Mouse (Mus musculus): ENCODE measurements around the gene Mybl2. TPM values are rescaled to one million over a fixed set of nuclear protein-coding genes. Genes with fewer than 3 reads are reported as not detected.

The Mybl2 gene
- polyA plus RNA-seq, 1 experiment from 2014 or later, result 6.5 TPM

GRCm38 (mm10) chr2:163074006-163074405, 19.5 kb downstream of the Mybl2 start:
- Histone ChIP-seq H3K4me2 (no peak overlapping the region), H3K4me3 (no peak overlapping the region), H3K9ac (no peak overlapping the region), H3K27ac (no peak overlapping the region), H3K9me3 (no peaks in the 10 kb centered on the region), H3K4me1 (replicated peaks) (no peaks in the 10 kb centered on the region), H3K36me3 (no peaks in the 10 kb centered on the region), H3K27me3 (no peaks in the 10 kb centered on the region)
- no peak for ATAC-seq (ENCODE audit: low FRiP score)
- WGBS, result 87% methylated on average over 7 of the region's 7 CpGs

GRCm38 (mm10) chr2:163074808-163075207, 20.3 kb downstream of the Mybl2 start:
- Histone ChIP-seq H3K27ac (no peak overlapping the region), H3K9me3 (no peaks in the 10 kb centered on the region), H3K4me1 (replicated peaks) (no peaks in the 10 kb centered on the region), H3K9ac (no peak overlapping the region), H3K4me3 (no peak overlapping the region), H3K27me3 (no peaks in the 10 kb centered on the region), H3K36me3 (no peaks in the 10 kb centered on the region), H3K4me2 (no peak overlapping the region)
- no peak for ATAC-seq (ENCODE audit: low FRiP score)
- WGBS, result 94% methylated on average over 12 of the region's 12 CpGs

GRCm38 (mm10) chr2:163075234-163075633, 20.7 kb downstream of the Mybl2 start:
- Histone ChIP-seq H3K27ac (no peak overlapping the region), H3K9ac (no peak overlapping the region), H3K4me1 (replicated peaks) (no peaks in the 10 kb centered on the region), H3K4me2 (no peak overlapping the region), H3K9me3 (no peaks in the 10 kb centered on the region), H3K36me3 (no peaks in the 10 kb centered on the region), H3K27me3 (no peaks in the 10 kb centered on the region), H3K4me3 (no peak overlapping the region)
- ATAC-seq (ENCODE audit: low FRiP score), result no peak
- 77% methylated on average over 3 of the region's 3 CpGs for WGBS

- no peak for ATAC-seq (ENCODE audit: low FRiP score)
- no peak overlapping the region for H3K9ac ChIP-seq
- WGBS, result 95% methylated on average over 4 of the region's 4 CpGs
- H3K4me1 ChIP-seq (replicated peaks), result no peaks in the 10 kb centered on the region
- H3K27me3 ChIP-seq, result no peaks in the 10 kb centered on the region
- no peak overlapping the region for H3K27ac ChIP-seq
- no peaks in the 10 kb centered on the region for H3K9me3 ChIP-seq
- no peak overlapping the region for H3K4me3 ChIP-seq
- H3K4me2 ChIP-seq, result no peak overlapping the region
- H3K36me3 ChIP-seq, result no peaks in the 10 kb centered on the region
Observed at GRCm38 (mm10) chr2:163079041-163079440, 24.6 kb downstream of the Mybl2 start.

- ATAC-seq (ENCODE audit: low FRiP score), result no peak
- H3K4me1 ChIP-seq (replicated peaks), result no peaks in the 10 kb centered on the region
- no peaks in the 10 kb centered on the region for H3K36me3 ChIP-seq
- 86% methylated on average over 5 of the region's 5 CpGs for WGBS
- no peak overlapping the region for H3K4me3 ChIP-seq
- H3K27ac ChIP-seq, result no peak overlapping the region
- no peak overlapping the region for H3K4me2 ChIP-seq
- H3K9ac ChIP-seq, result no peak overlapping the region
- no peaks in the 10 kb centered on the region for H3K9me3 ChIP-seq
- H3K27me3 ChIP-seq, result no peaks in the 10 kb centered on the region
Observed at GRCm38 (mm10) chr2:163082591-163082990, 28.1 kb downstream of the Mybl2 start.

- Histone ChIP-seq H3K4me3 (no peak overlapping the region), H3K4me2 (no peak overlapping the region), H3K9ac (no peak overlapping the region), H3K4me1 (replicated peaks) (no peaks in the 10 kb centered on the region), H3K27ac (no peak overlapping the region), H3K36me3 (no peaks in the 10 kb centered on the region), H3K9me3 (no peaks in the 10 kb centered on the region), H3K27me3 (no peaks in the 10 kb centered on the region)
- ATAC-seq (ENCODE audit: low FRiP score), result no peak
- 92% methylated on average over 3 of the region's 3 CpGs for WGBS
Observed at GRCm38 (mm10) chr2:163084519-163084918, 30.0 kb downstream of the Mybl2 start.

- no peak for ATAC-seq (ENCODE audit: low FRiP score)
- H3K27ac ChIP-seq, result no peak overlapping the region
- H3K27me3 ChIP-seq, result no peaks in the 10 kb centered on the region
- no peak overlapping the region for H3K9ac ChIP-seq
- 95% methylated on average over 6 of the region's 6 CpGs for WGBS
- no peaks in the 10 kb centered on the region for H3K9me3 ChIP-seq
- no peaks in the 10 kb centered on the region for H3K36me3 ChIP-seq
- H3K4me1 ChIP-seq (replicated peaks), result no peaks in the 10 kb centered on the region
- no peak overlapping the region for H3K4me2 ChIP-seq
- H3K4me3 ChIP-seq, result no peak overlapping the region
Observed at GRCm38 (mm10) chr2:163085047-163085446, 30.6 kb downstream of the Mybl2 start.

GRCm38 (mm10) chr2:163086561-163086960, 32.1 kb downstream of the Mybl2 start:
- Histone ChIP-seq H3K27ac (no peak overlapping the region), H3K9me3 (no peaks in the 10 kb centered on the region), H3K9ac (no peak overlapping the region), H3K4me1 (replicated peaks) (no peaks in the 10 kb centered on the region), H3K4me3 (no peak overlapping the region), H3K36me3 (no peaks in the 10 kb centered on the region), H3K27me3 (no peaks in the 10 kb centered on the region), H3K4me2 (no peak overlapping the region)
- no peak for ATAC-seq (ENCODE audit: low FRiP score)
- 85% methylated on average over 8 of the region's 8 CpGs for WGBS

GRCm38 (mm10) chr2:163087728-163088127, 33.2 kb downstream of the Mybl2 start, which contains the start of gene Gtsf1l:
Gtsf1l (minus strand) TSS chr2:163087855.
- no peaks in the 10 kb centered on the region for H3K36me3 ChIP-seq
- H3K9ac ChIP-seq, result no peak within 1 kb of the TSS
- ATAC-seq (ENCODE audit: low FRiP score), result no peak
- no peaks in the 10 kb centered on the region for H3K27me3 ChIP-seq
- 88% methylated on average over 9 of the region's 9 CpGs for WGBS
- H3K9me3 ChIP-seq, result no peaks in the 10 kb centered on the region
- H3K4me1 ChIP-seq (replicated peaks), result no peaks in the 10 kb centered on the region
- H3K4me2 ChIP-seq, result no peak within 1 kb of the TSS
- no peak within 1 kb of the TSS for H3K27ac ChIP-seq
- H3K4me3 ChIP-seq, result no peak within 1 kb of the TSS

- no peaks in the 10 kb centered on the region for H3K27me3 ChIP-seq
- no peaks in the 10 kb centered on the region for H3K9me3 ChIP-seq
- no peak overlapping the region for H3K9ac ChIP-seq
- WGBS, result 75% methylated on average over 5 of the region's 5 CpGs
- H3K4me2 ChIP-seq, result no peak overlapping the region
- no peak for ATAC-seq (ENCODE audit: low FRiP score)
- no peak overlapping the region for H3K27ac ChIP-seq
- no peak overlapping the region for H3K4me3 ChIP-seq
- H3K36me3 ChIP-seq, result no peaks in the 10 kb centered on the region
- H3K4me1 ChIP-seq (replicated peaks), result no peaks in the 10 kb centered on the region
Observed at GRCm38 (mm10) chr2:163089475-163090123, 35.1 kb downstream of the Mybl2 start.

GRCm38 (mm10) chr2:163094909-163095308, 40.4 kb downstream of the Mybl2 start:
- Histone ChIP-seq H3K27ac (no peak overlapping the region), H3K9ac (no peak overlapping the region), H3K4me3 (no peak overlapping the region), H3K9me3 (no peaks in the 10 kb centered on the region), H3K4me2 (no peak overlapping the region), H3K27me3 (peaks cover 22% of the 10 kb centered on the region), H3K4me1 (replicated peaks) (peaks cover 6% of the 10 kb centered on the region), H3K36me3 (no peaks in the 10 kb centered on the region)
- no peak for ATAC-seq (ENCODE audit: low FRiP score)
- 91% methylated on average over 10 of the region's 10 CpGs for WGBS

- H3K36me3 ChIP-seq, result no peaks in the 10 kb centered on the region
- peaks cover 31% of the 10 kb centered on the region for H3K27me3 ChIP-seq
- 77% methylated on average over 3 of the region's 3 CpGs for WGBS
- peaks cover 9% of the 10 kb centered on the region for H3K4me1 ChIP-seq (replicated peaks)
- no peaks in the 10 kb centered on the region for H3K9me3 ChIP-seq
- H3K4me3 ChIP-seq, result no peak overlapping the region
- ATAC-seq (ENCODE audit: low FRiP score), result no peak
- H3K9ac ChIP-seq, result no peak overlapping the region
- H3K27ac ChIP-seq, result no peak overlapping the region
- H3K4me2 ChIP-seq, result no peak overlapping the region
Observed at GRCm38 (mm10) chr2:163095784-163096183, 41.3 kb downstream of the Mybl2 start.

- no peaks in the 10 kb centered on the region for H3K9me3 ChIP-seq
- H3K27me3 ChIP-seq, result peaks cover 67% of the 10 kb centered on the region
- no peak for ATAC-seq (ENCODE audit: low FRiP score)
- H3K9ac ChIP-seq, result no peak overlapping the region
- WGBS, result 45% methylated on average over 8 of the region's 8 CpGs
- H3K27ac ChIP-seq, result no peak overlapping the region
- H3K4me2 ChIP-seq, result no peak overlapping the region
- H3K4me3 ChIP-seq, result no peak overlapping the region
- H3K4me1 ChIP-seq (replicated peaks), result peaks cover 22% of the 10 kb centered on the region
- H3K36me3 ChIP-seq, result no peaks in the 10 kb centered on the region
Observed at GRCm38 (mm10) chr2:163099919-163100318, 45.4 kb downstream of the Mybl2 start.

Measured in hindbrain, embryonic 13.5 days (tissue).